Mouse (Mus musculus): ENCODE results near the gene Pkp2. TPM values are rescaled to one million over a fixed set of nuclear protein-coding genes. Genes with fewer than 3 reads are reported as not detected.

Gene Pkp2
- total RNA-seq, 2 experiments from 2014 or later, result 47.4 to 57.3 TPM

DNA sequence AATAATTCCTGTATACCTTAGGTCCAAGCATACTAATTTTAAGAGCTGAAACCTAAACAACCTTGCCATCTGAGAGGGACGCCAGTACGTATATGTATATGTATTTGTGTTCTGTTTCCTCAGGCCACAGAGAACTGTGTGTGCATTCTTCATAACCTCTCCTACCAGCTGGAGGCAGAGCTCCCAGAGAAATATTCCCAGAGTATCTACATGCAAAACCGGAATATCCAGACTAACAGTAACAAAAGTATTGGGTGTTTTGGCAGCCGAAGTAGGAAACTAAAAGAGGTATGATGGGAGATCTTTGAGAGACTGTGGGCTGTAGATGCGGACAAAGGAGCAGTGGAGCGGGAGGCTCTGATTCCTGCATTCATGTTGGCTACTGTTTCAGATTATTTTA, 48.4 kb downstream of the Pkp2 start:
- no peak for DNase-seq

DNA sequence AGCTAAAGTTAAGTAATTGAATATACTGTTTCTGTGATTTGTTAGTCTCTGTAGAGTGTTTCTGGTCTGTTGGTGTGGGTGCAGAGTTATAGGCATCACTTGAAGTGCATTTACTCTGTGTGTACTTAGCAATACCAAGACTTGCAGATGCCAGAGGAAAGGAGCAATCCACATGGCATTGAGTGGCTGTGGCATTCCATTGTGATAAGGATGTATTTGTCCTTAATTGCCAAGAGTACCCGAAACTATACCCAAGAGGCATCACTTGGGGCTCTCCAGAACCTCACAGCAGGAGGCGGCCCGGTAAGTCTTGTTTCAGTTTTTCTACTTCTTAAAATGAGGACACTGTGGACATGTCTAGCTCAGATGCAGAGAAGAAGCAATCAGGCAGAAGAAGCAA, 49.3 kb downstream of the Pkp2 start:
- no peak for DNase-seq

DNA sequence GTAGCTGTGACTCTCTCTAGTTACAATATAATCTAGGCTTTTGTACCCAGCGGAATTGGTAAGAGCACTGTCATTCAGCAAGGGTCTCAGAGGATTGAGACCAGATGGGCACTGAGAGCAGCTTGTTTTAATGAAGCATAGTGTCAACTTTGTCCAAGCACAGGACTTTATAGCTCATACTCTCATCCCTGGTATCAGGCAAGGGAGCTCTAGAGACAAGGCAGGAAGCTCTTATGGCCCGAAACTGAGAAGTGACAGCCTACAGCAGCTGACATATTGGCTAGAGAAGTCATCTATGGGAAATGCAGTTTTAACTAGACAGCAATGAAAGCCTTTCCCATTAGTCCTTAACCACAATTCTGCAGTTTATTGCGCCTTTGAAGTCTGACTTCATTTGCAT, 59.9 kb downstream of the Pkp2 start:
- DNase-seq, result no peak

DNA sequence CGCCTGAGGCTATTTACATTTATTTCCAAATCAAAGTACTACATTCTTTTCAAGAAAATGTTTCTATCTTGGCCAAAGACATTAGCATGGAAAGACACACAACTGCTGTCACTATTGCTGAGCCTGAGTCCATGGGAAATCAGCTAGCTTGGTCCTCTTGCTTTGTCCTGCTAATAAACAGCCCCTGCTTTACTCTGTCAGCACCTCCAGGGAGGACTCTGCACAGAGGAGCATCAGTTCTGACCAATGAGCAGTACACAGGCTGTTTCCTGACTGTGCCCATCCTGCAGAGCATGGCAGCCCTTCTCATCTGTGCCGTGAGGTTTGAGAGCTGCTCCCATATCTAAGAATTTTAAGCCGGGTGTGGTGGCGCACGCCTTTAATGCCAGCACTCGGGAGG, 60.6 kb downstream of the Pkp2 start:
- no peak for DNase-seq

DNA sequence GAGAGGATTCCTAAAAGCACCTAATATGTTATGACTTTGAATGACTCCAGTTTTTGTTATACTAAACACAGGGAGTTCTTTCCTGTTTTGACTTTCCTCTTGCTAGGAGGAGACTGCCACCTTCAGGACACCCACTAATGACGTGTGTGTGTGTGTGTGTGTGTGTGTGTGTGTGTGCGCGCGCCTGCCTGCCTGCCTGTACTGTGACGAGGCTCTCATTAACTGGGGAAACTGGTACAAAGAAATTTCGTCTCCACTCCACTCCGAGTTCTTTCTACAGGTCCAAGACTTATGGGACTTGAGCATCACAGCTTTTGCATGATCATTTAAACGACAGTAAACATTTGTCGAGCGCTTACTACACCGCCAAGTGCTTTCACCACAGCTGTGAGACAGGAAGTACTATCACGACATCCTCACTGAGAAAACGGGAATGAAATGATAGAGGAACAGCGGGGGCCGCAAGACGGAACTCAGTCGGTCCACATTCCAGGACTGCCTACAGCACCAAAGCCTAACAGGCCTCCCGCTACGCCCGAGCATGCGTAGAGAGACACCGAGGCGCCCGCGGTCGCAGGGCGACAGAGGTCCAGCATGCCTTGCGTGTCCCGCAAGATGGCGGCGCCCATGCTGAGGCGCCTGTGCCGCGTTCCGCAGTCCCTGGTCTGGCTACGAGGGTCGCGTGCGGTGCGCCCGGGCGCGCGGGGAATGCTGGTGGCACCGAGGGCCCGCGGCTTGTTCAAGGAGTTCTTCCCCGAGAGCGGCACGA, 89.4 kb downstream of the Pkp2 start, which contains the start of gene Yars2:
TSS of gene Yars2 (plus strand) at position 597 of the 769 bp plus-strand sequence.
- peak; percentile 92 to 93 for DNase-seq

DNA sequence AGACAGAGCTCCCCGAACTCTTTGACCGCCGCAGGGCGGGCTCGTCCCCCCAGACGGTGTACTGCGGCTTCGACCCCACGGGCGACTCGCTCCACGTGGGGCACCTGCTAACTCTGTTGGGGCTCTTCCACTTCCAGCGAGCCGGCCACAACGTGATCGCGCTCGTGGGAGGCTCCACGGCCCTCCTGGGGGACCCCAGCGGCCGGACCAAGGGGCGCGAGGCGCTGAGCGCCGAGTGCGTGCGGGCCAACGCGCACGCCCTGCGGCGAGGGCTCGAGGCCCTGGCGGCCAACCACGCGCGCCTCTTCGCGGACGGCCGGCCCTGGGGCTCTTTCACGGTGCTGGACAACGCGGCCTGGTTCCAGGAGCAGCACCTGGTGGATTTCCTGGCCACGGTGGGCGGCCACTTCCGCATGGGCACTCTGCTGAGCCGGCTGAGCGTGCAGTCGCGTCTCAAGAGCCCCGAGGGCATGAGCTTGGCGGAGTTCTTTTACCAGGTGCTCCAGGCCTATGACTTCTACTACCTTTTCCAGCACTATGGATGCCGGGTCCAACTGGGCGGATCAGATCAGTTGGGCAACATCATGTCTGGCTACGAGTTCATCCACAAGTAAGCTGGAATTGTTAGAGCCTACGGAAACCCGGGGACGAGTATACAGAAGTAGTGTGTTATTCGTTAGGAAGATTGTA, 90.2 kb downstream of the Pkp2 start:
- DNase-seq, result no peak

DNA sequence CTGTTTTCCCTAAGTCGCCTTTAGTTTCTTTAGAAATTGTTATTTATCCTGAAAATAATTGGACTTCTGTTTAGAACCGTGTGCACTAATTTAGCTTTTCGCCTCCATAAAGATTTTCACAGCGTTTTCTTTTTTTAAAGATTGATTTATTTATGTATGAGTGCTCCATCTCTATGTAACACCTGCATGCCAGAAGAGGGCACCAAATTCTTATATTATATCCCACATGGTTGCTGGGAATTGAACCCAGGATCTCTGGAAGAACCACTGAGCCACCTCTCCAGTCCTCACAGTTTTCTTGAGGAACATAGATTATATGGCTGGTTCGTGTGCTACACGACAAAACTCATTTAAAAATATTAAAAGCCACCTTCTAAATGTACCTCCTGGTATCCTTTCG, 90.8 kb downstream of the Pkp2 start:
- DNase-seq, result no peak

DNA sequence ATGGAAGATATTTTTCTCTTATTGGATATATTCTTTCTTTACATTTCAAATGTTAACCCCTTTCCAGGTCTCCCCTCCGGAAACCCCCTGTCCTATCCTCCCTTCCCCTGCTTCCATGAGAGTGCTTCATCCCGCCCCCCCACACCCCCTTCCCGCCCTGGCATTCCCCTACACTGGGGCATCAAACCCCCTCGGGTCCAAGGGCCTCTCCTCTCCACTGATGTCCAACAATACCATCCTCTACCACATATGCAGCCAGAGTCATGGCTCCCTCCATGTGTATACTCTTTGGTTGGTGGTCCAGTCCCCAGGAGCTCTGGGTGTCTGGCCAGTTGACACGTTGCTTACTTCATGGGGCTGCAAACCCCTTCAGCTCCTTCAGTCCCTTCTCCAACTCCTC, 98.2 kb downstream of the Pkp2 start:
- no peak for DNase-seq

Other genes starting within 250 kb of the Pkp2 start
- gene Yars2, start 89.6 kb downstream of the Pkp2 start, total RNA-seq (2021), result 10 to 100 TPM; 21.7 to 25.1 TPM
- 100 to 1,000 TPM; 194 to 200 TPM for gene Dnm1l, start 145.6 kb downstream of the Pkp2 start, total RNA-seq (2021)